Mouse (Mus musculus): ENCODE data around the gene Tmem132c. TPM values are rescaled to one million over a fixed set of nuclear protein-coding genes. Genes with fewer than 3 reads are reported as not detected.
A peak's percentile ranks its signal among the peaks of the same experiment; 100 is the strongest.

Tmem132c gene
- total RNA-seq, 2 experiments from 2014 or later, result 0.18 to 0.22 TPM

GRCm38 (mm10) chr5:127481416-127481815 lies 239.8 kb downstream of the Tmem132c start:
- DNase-seq, result peak in 1 of 2 experiments; percentile 17
- intact Hi-C loops (cut with DNase I), result no loop called here

GRCm38 (mm10) chr5:127482342-127482741 lies 240.7 kb downstream of the Tmem132c start:
- no peak for DNase-seq
- intact Hi-C loops (cut with DNase I), result no loop called here

GRCm38 (mm10) chr5:127483955-127484659 lies 242.5 kb downstream of the Tmem132c start:
- DNase-seq, result no peak
- intact Hi-C loops (cut with DNase I), result no loop called here

- no peak for DNase-seq
- intact Hi-C loops (cut with DNase I), result no loop called here
Observed at GRCm38 (mm10) chr5:127484813-127485486, 243.3 kb downstream of the Tmem132c start.

GRCm38 (mm10) chr5:127487190-127487589 lies 245.6 kb downstream of the Tmem132c start:
- intact Hi-C loops (cut with DNase I), result no loop called here
- DNase-seq, result no peak

GRCm38 (mm10) chr5:127488666-127489065 lies 247.1 kb downstream of the Tmem132c start:
- no peak for DNase-seq
- intact Hi-C loops (cut with DNase I), result no loop called here

GRCm38 (mm10) chr5:127491724-127492123 lies 250.1 kb downstream of the Tmem132c start:
- intact Hi-C loops (cut with DNase I), result no loop called here
- no peak for DNase-seq

- no peak for DNase-seq
- intact Hi-C loops (cut with DNase I), result no loop called here
Observed at GRCm38 (mm10) chr5:127496895-127497294, 255.3 kb downstream of the Tmem132c start.

- intact Hi-C loops (cut with DNase I), result no loop called here
- no peak for DNase-seq
Observed at GRCm38 (mm10) chr5:127499151-127499827, 257.7 kb downstream of the Tmem132c start.

GRCm38 (mm10) chr5:127502838-127503237 lies 261.2 kb downstream of the Tmem132c start:
- intact Hi-C loops (cut with DNase I), result no loop called here
- no peak for DNase-seq

- DNase-seq, result no peak
- intact Hi-C loops (cut with DNase I), result no loop called here
Observed at GRCm38 (mm10) chr5:127505697-127506096, 264.1 kb downstream of the Tmem132c start.

GRCm38 (mm10) chr5:127511653-127512052 lies 270.0 kb downstream of the Tmem132c start:
- no peak for DNase-seq
- intact Hi-C loops (cut with DNase I), result no loop called here

- intact Hi-C loops (cut with DNase I), result no loop called here
- no peak for DNase-seq
Observed at GRCm38 (mm10) chr5:127515960-127516359, 274.4 kb downstream of the Tmem132c start.

GRCm38 (mm10) chr5:127522744-127523476 lies 281.3 kb downstream of the Tmem132c start:
- DNase-seq, result no peak
- intact Hi-C loops (cut with DNase I), result no loop called here

- no peak for DNase-seq
- intact Hi-C loops (cut with DNase I), result no loop called here
Observed at GRCm38 (mm10) chr5:127527344-127527974, 285.9 kb downstream of the Tmem132c start.

- no peak for DNase-seq
- intact Hi-C loops (cut with DNase I), result no loop called here
Observed at GRCm38 (mm10) chr5:127537508-127537907, 295.9 kb downstream of the Tmem132c start.

GRCm38 (mm10) chr5:127546585-127546991 lies 305.0 kb downstream of the Tmem132c start:
- intact Hi-C loops (cut with DNase I), result no loop called here
- DNase-seq, result no peak

GRCm38 (mm10) chr5:127548136-127548535 lies 306.5 kb downstream of the Tmem132c start:
- no peak for DNase-seq
- intact Hi-C loops (cut with DNase I), result no loop called here

GRCm38 (mm10) chr5:127561086-127561485 lies 319.5 kb downstream of the Tmem132c start:
- intact Hi-C loops (cut with DNase I), result no loop called here
- DNase-seq, result no peak

GRCm38 (mm10) chr5:127567165-127567741 lies 325.6 kb downstream of the Tmem132c start:
- no peak for DNase-seq
- intact Hi-C loops (cut with DNase I), result no loop called here

Data from gastrocnemius, postnatal 36 days (tissue).